Mouse (Mus musculus): ENCODE results near the gene Adig.

Adig gene

GRCm38 (mm10) chr2:158501836-158502812 lies at the start of gene Adig:
TSS of gene Adig (plus strand) at chr2:158502612.
- no peak for DNase-seq (ENCODE audit: low read depth, low spot score)

GRCm38 (mm10) chr2:158456451-158456850 lies 46.0 kb upstream of the Adig start:
- no peak for DNase-seq (ENCODE audit: low read depth, low spot score)

- no peak for DNase-seq (ENCODE audit: low read depth, low spot score)
Observed at GRCm38 (mm10) chr2:158457610-158458009, 44.8 kb upstream of the Adig start.

GRCm38 (mm10) chr2:158462450-158462849 lies 40.0 kb upstream of the Adig start:
- DNase-seq (ENCODE audit: low read depth, low spot score), result no peak

GRCm38 (mm10) chr2:158474159-158474558 lies 28.3 kb upstream of the Adig start:
- peak; percentile 66 for DNase-seq (ENCODE audit: low read depth, low spot score)

GRCm38 (mm10) chr2:158477640-158478039 lies 24.8 kb upstream of the Adig start:
- DNase-seq (ENCODE audit: low read depth, low spot score), result no peak

GRCm38 (mm10) chr2:158498457-158498856 lies 4.0 kb upstream of the Adig start:
- DNase-seq (ENCODE audit: low read depth, low spot score), result no peak

GRCm38 (mm10) chr2:158503226-158503625 lies 814 bp downstream of the Adig start:
- no peak for DNase-seq (ENCODE audit: low read depth, low spot score)

GRCm38 (mm10) chr2:158503671-158504070 lies 1.3 kb downstream of the Adig start:
- no peak for DNase-seq (ENCODE audit: low read depth, low spot score)

- DNase-seq (ENCODE audit: low read depth, low spot score), result no peak
Observed at GRCm38 (mm10) chr2:158506475-158506874, 4.1 kb downstream of the Adig start.

GRCm38 (mm10) chr2:158507046-158507445 lies 4.6 kb downstream of the Adig start:
- DNase-seq (ENCODE audit: low read depth, low spot score), result no peak

GRCm38 (mm10) chr2:158510665-158511064 lies 8.3 kb downstream of the Adig start:
- no peak for DNase-seq (ENCODE audit: low read depth, low spot score)

- DNase-seq (ENCODE audit: low read depth, low spot score), result peak; percentile 54
Observed at GRCm38 (mm10) chr2:158512528-158512927, 10.1 kb downstream of the Adig start, which contains the start of gene Arhgap40. TSS of gene Arhgap40 (plus strand) at chr2:158512796.

- DNase-seq (ENCODE audit: low read depth, low spot score), result no peak
Observed at GRCm38 (mm10) chr2:158513821-158514336, 11.5 kb downstream of the Adig start.

- peak; percentile 43 for DNase-seq (ENCODE audit: low read depth, low spot score)
Observed at GRCm38 (mm10) chr2:158518583-158518982, 16.2 kb downstream of the Adig start.

- DNase-seq (ENCODE audit: low read depth, low spot score), result no peak
Observed at GRCm38 (mm10) chr2:158519071-158519470, 16.7 kb downstream of the Adig start.

- DNase-seq (ENCODE audit: low read depth, low spot score), result no peak
Observed at GRCm38 (mm10) chr2:158519800-158520199, 17.4 kb downstream of the Adig start.

- no peak for DNase-seq (ENCODE audit: low read depth, low spot score)
Observed at GRCm38 (mm10) chr2:158523060-158523459, 20.6 kb downstream of the Adig start.

- peak; percentile 28 for DNase-seq (ENCODE audit: low read depth, low spot score)
Observed at GRCm38 (mm10) chr2:158524129-158524860, 21.9 kb downstream of the Adig start.

- peak; percentile 81 for DNase-seq (ENCODE audit: low read depth, low spot score)
Observed at GRCm38 (mm10) chr2:158534090-158534489, 31.7 kb downstream of the Adig start.

- DNase-seq (ENCODE audit: low read depth, low spot score), result no peak
Observed at GRCm38 (mm10) chr2:158534559-158534958, 32.1 kb downstream of the Adig start.
